Mouse (Mus musculus) kidney, adult 2 months (tissue): Measurements from ENCODE around the gene Kcnj11. TPM values are rescaled to one million over a fixed set of nuclear protein-coding genes. Genes with fewer than 3 reads are reported as not detected.

Source experiments
- DNase-seq: peaks from one replicate; pipeline ENCODE4 v3.0.0; 2021
- H3K27ac ChIP-seq: fragments of 200-500 bp; 2 replicates; pipeline ENCODE4 v1.5.1; 2012; ENCODE audit warnings: low read depth, low read length, control low read depth, inconsistent platforms; ENCODE audit not compliant: insufficient read depth
- H3K27me3 ChIP-seq: fragments of 200-500 bp; replicated peaks from 2 replicates; pipeline ENCODE4 v1.6.1; 2012; ENCODE audit warnings: mild to moderate bottlenecking, moderate library complexity, low read length, inconsistent platforms; ENCODE audit not compliant: control insufficient read depth, insufficient read depth
- H3K36me3 ChIP-seq: fragments of 200-500 bp; 2 replicates; pipeline ENCODE4 v1.6.1; 2012; ENCODE audit warnings: mild to moderate bottlenecking, moderate library complexity, low read length, inconsistent platforms; ENCODE audit not compliant: control insufficient read depth, insufficient read depth
- H3K4me1 ChIP-seq: fragments of 200-500 bp; 2 replicates; pipeline ENCODE4 v1.6.1; 2011; ENCODE audit warnings: low read length; ENCODE audit not compliant: control insufficient read depth, insufficient read depth
- H3K4me3 ChIP-seq: fragments of 200-500 bp; 2 replicates; pipeline ENCODE4 v1.5.1; 2011; ENCODE audit warnings: mild to moderate bottlenecking, low read depth, low read length, control low read depth; ENCODE audit not compliant: insufficient read depth
- CTCF ChIP-seq: fragments of 200-500 bp; conservative IDR thresholded peaks from 2 replicates; pipeline ENCODE4 v1.5.1; 2011; ENCODE audit warnings: low read depth, mild to moderate bottlenecking, control low read depth, low read length, moderate library complexity, mixed read lengths; ENCODE audit not compliant: insufficient read depth, insufficient read length
- POLR2A ChIP-seq: fragments of 200-500 bp; IDR thresholded peaks from one replicate; pipeline ENCODE4 v1.6.1; 2011; ENCODE audit warnings: low read depth, low read length, control low read depth
- WGBS: fragments of 180-500 bp; shearing (Covaris S2); methylation state at CpG from one replicate; pipeline ENCODE4 v1.1.7; 2018; 5-methylcytosine and 5-hydroxymethylcytosine counted together
- polyA plus RNA-seq: library from polyadenylated mRNA; depleted of rRNA; stranded (reverse); fragments of >200 nt; gene quantifications from 2 replicates; pipeline ENCODE4 v1.2.3, GENCODE M21; 2012; rRNA removed

Kcnj11 gene
- polyA plus RNA-seq: 0.90 and 1.7 TPM in 2 replicates

DNA sequence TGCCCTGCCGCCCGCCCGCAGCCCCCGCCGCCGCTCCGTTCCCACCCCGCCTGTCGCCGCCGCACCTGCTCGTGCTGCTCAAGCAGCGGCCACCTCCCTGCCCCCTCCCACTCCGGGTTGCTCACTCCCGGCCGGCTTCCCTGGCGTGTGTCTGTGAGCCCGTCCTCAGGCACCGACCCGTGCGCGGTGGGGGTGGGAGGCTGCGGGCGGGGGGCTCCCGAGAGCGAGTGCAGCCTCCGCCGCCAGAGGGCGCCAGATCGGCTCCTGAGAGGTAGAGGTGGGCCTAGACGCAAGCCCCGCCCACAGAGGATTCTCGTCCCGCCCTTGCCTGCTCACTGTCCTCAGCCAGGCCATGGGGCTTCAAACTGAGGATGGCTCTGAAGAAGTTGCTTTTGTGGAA, at the start of gene Kcnj11:
Kcnj11 (minus strand) TSS at position 202 of the 400 bp plus-strand sequence.
- H3K36me3 ChIP-seq: no peaks in the 10 kb centered on the region
- TF ChIP-seq CTCF (peak; percentile 52; the same call in 1 of the 2 replicates), POLR2A (no peak)
- peak; percentile 71 for DNase-seq
- peak within 1 kb of the TSS; percentile 48 for H3K4me3 ChIP-seq
- H3K27me3 ChIP-seq: no peaks in the 10 kb centered on the region
- under 1% methylated on average over 34 of the region's 34 CpGs for WGBS
- no peak within 1 kb of the TSS for H3K27ac ChIP-seq
- H3K4me1 ChIP-seq: no peaks in the 10 kb centered on the region

DNA sequence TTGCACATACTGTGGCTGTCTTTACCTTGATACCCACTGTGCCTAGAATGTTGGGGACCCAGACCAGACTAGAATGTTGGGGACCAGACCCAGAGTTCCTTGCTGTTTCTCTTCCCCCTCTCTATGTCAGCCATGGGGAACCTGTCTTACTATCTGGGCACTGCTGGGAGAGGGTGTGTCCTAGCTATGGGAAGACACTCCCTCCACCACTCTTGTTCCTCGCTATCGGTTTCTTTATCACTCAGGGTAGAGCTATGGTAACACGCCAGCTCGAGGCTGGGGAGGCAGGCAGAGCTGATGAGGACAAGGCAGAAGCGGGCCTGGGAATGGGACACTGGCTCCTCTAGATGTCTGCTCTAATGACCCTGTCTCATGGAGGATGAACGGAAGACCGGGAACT, 46.9 kb upstream of the Kcnj11 start:
- H3K27ac ChIP-seq: no peak overlapping the region
- no peak overlapping the region for H3K4me3 ChIP-seq
- TF ChIP-seq CTCF (no peak), POLR2A (no peak)
- WGBS: 88% methylated on average over 7 of the region's 7 CpGs
- H3K4me1 ChIP-seq: no peaks in the 10 kb centered on the region
- DNase-seq: no peak
- no peaks in the 10 kb centered on the region for H3K27me3 ChIP-seq
- no peaks in the 10 kb centered on the region for H3K36me3 ChIP-seq

DNA sequence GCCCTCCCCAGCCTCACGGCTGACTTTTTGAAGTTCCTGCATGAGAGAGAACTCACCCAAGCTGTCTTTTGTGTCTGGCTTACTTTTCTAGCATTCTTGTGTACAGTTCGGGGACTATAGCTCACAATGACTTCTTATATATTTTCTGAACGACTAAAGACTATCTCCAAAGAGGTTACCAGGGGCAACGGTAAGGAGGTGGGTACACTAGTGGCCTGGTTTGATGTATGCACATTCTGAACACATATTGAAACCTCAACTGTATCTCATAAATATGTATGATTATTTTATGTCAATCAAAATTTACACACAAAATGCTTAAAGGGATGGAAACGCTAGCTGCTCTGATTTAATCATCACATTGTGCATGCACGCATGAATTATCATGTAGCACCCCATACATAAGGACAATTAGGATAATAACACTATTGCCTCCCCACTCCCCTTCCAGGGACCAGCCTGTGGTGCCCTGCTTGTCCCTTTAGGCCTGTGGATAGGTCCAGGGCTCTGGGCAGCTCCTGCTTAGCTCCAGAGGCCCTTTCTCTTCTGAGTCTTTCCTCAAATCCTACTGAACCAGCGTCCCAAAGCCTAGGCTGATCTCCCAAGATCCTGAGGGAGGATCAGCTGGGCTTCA, 46.2 kb upstream of the Kcnj11 start:
- no peak for DNase-seq
- H3K36me3 ChIP-seq: no peaks in the 10 kb centered on the region
- H3K27ac ChIP-seq: no peak overlapping the region
- H3K27me3 ChIP-seq: no peaks in the 10 kb centered on the region
- WGBS: 82% methylated on average over 7 of the region's 7 CpGs
- H3K4me1 ChIP-seq: no peaks in the 10 kb centered on the region
- TF ChIP-seq CTCF: no peak
- TF ChIP-seq POLR2A: no peak
- no peak overlapping the region for H3K4me3 ChIP-seq

DNA sequence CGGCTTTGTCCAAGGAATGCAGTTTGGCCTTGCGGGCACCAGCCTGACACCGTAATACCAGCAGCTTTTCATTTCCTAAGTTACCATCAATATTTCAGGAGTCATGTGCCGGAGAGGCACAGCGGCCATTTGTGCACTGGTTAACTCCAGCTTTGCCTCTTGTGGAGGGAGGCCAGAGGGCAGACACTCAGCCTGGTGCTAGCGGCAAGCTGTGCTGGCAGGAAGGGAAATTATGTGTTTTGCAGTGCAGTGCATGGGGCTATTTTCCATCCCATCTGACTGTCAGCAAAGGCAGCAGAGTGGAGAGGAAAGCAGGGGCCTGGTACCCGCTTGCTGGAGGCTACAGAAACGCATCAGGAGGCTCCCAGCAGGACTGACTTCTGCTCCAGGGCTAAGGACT, 43.5 kb upstream of the Kcnj11 start:
- H3K4me1 ChIP-seq: no peaks in the 10 kb centered on the region
- TF ChIP-seq CTCF (no peak), POLR2A (no peak)
- no peaks in the 10 kb centered on the region for H3K27me3 ChIP-seq
- no peaks in the 10 kb centered on the region for H3K36me3 ChIP-seq
- H3K4me3 ChIP-seq: no peak overlapping the region
- WGBS: 72% methylated on average over 8 of the region's 8 CpGs
- no peak overlapping the region for H3K27ac ChIP-seq
- DNase-seq: no peak

DNA sequence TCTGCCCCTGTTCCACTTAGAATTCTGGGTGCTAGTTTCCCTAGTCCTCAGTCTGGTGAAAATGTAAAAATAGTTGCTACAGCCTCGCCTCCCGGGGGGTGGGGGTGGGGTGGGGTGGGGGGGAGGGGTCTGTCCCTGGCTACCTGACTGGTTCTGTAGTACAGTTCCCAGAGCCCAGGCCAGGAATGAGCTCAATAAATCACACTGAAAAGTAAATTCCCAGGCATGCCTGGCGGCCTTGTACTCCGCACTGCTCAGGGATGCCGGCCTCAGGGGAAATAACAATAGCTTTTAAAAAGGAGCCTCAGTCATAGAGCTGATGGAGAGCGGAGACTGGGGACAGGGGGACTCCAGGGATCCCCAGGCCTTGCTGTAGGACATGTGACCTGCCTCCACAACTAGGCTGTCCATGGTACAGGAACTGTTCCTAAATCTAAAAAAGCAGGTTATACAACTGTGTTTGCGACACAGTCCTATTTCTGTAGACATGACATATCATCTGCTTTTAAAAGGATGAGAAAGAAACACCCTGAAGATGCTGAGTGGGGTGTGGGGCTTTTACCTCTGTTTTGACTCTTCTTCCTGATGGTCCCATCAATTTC, 37.9 kb upstream of the Kcnj11 start:
- no peak for TF ChIP-seq POLR2A
- no peak for TF ChIP-seq CTCF
- WGBS: 41% methylated on average over 7 of the region's 7 CpGs
- H3K4me3 ChIP-seq: no peak overlapping the region
- H3K4me1 ChIP-seq: no peaks in the 10 kb centered on the region
- no peak overlapping the region for H3K27ac ChIP-seq
- H3K27me3 ChIP-seq: no peaks in the 10 kb centered on the region
- DNase-seq: no peak
- H3K36me3 ChIP-seq: no peaks in the 10 kb centered on the region

DNA sequence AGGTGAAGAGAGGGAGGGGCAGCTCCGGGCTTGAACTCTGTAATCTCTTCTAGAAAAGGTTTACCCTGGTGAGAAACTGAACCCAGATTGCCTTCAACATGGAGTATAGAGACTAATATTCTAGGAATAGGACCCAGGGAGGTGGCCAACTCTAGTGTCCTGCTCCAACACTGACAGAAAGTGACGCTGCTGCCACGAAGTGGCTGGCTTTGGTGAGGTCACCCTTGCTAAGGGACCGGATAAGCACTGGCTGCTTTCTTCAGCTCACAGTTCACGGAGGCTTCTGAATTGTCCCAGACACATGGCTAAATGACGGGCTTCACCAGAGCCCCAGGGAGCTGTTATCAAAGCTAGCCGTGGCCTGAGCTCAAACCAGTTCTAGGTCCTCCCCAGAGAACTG, 33.3 kb upstream of the Kcnj11 start:
- no peak for DNase-seq
- no peak overlapping the region for H3K4me3 ChIP-seq
- WGBS: 23% methylated on average over 7 of the region's 7 CpGs
- H3K36me3 ChIP-seq: no peaks in the 10 kb centered on the region
- no peaks in the 10 kb centered on the region for H3K27me3 ChIP-seq
- no peak overlapping the region for H3K27ac ChIP-seq
- TF ChIP-seq POLR2A (no peak), CTCF (no peak)
- H3K4me1 ChIP-seq: no peaks in the 10 kb centered on the region

DNA sequence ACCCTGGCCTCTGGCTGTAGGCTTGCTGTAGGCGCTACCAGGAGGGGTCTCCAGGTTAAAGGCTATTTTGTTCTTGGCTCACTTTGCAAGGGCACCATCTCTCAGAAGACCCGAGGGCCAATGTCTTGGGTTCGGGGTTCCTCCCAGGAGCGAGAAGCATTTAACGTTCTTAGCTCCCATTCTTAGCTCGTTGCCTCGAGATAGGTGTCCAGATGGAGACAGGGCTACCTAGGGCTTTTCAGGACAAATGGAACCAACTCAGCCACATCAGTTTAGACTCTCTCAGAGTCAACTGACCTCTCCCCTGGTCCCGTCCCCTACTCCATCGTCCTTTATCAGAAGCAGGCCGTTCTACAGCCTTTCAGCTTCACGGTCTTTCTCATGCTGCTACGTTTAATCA, 31.7 kb upstream of the Kcnj11 start:
- no peak for DNase-seq
- Histone ChIP-seq H3K4me1 (no peaks in the 10 kb centered on the region), H3K27ac (no peak overlapping the region), H3K27me3 (no peaks in the 10 kb centered on the region), H3K4me3 (no peak overlapping the region), H3K36me3 (no peaks in the 10 kb centered on the region)
- TF ChIP-seq CTCF (no peak), POLR2A (no peak)
- 87% methylated on average over 12 of the region's 12 CpGs for WGBS
